Comparison of ENCODE assay signal across 9 mouse cellular contexts in genomic region chr5:120435006-120435681, GRCm38 (mm10). TPM values are rescaled to one million over a fixed set of nuclear protein-coding genes. Genes with fewer than 3 reads are reported as not detected.
A peak's percentile ranks its signal among the peaks of the same experiment; 100 is the strongest.
DNase-seq lines count a peak whose midpoint lies in the region; ATAC-seq and TF ChIP-seq lines count a peak whose summit lies in the region.
"Had no signal": no experiment of that assay in that cellular context is flagged by ENCODE, and none has a peak within 500 bp of the region (broad histone marks: within the 10 kb centered on the region; RNA-seq: fewer than 3 reads in every experiment).

No protein-coding gene starts in this region.

- no peak overlapping the region for H3K27ac ChIP-seq in testis, adult 2 months (ENCODE audit: control insufficient read depth, insufficient read depth, low read depth, low read length)
- H3K27ac ChIP-seq in forebrain, embryonic 16.5 days (ENCODE audit: low read length): no peak overlapping the region
- H3K27ac ChIP-seq in midbrain, embryonic 10.5 days (replicated peaks): peak overlapping the region; percentile 91

- TF ChIP-seq POLR2A in testis, adult 2 months (IDR thresholded peaks at IDR 0.05; ENCODE audit: control insufficient read depth, low read depth, low read length): no peak

- peak overlapping the region; percentile 17 for H3K4me3 ChIP-seq in testis, adult 2 months (ENCODE audit: control insufficient read depth, low read depth, low read length)
- H3K4me3 ChIP-seq in forebrain, embryonic 16.5 days (replicated peaks; ENCODE audit: low read length): peak overlapping the region; percentile 41; the same call in 1 of the 2 replicates
- H3K4me3 ChIP-seq in midbrain, embryonic 10.5 days: peak overlapping the region; percentile 59

- peaks cover 32% of the 10 kb centered on the region for H3K4me1 ChIP-seq in testis, adult 2 months (ENCODE audit: control insufficient read depth, insufficient read depth, low read length)
- peaks cover 30% of the 10 kb centered on the region for H3K4me1 ChIP-seq in forebrain, embryonic 16.5 days (replicated peaks; ENCODE audit: control insufficient read depth, insufficient read depth, low read length)
- H3K4me1 ChIP-seq in midbrain, embryonic 10.5 days: peaks cover 95% of the 10 kb centered on the region

- H3K4me2 ChIP-seq in forebrain, embryonic 16.5 days (ENCODE audit: low read length): no peak overlapping the region

- no peaks in the 10 kb centered on the region for H3K9me3 ChIP-seq in forebrain, embryonic 16.5 days (ENCODE audit: control insufficient read depth, low read length)
- H3K9me3 ChIP-seq in midbrain, embryonic 10.5 days (replicated peaks): no peaks in the 10 kb centered on the region

- peaks cover 17% of the 10 kb centered on the region for H3K27me3 ChIP-seq in testis, adult 2 months (ENCODE audit: control insufficient read depth, insufficient read depth, low read length)
- peaks cover 81% of the 10 kb centered on the region for H3K27me3 ChIP-seq in forebrain, embryonic 16.5 days (replicated peaks; ENCODE audit: control insufficient read depth, insufficient read depth, low read length)
- H3K27me3 ChIP-seq in midbrain, embryonic 10.5 days (ENCODE audit: low read depth, poor library complexity, severe bottlenecking): peaks cover 100% of the 10 kb centered on the region

- no peak overlapping the region for H3K9ac ChIP-seq in forebrain, embryonic 16.5 days (replicated peaks; ENCODE audit: low read depth, low read length)

- no peak for TF ChIP-seq CTCF in testis, adult 2 months (IDR thresholded peaks at IDR 0.05; ENCODE audit: control insufficient read depth, insufficient read depth, insufficient replicate concordance, low read depth, low read length)

- H3K36me3 ChIP-seq in testis, adult 2 months (ENCODE audit: control insufficient read depth, insufficient read depth, low read length): no peaks in the 10 kb centered on the region
- no peaks in the 10 kb centered on the region for H3K36me3 ChIP-seq in forebrain, embryonic 16.5 days (ENCODE audit: control insufficient read depth, insufficient read depth)
- peaks cover 3% of the 10 kb centered on the region; the same call in 1 of the 2 replicates for H3K36me3 ChIP-seq in midbrain, embryonic 10.5 days

- no peak for DNase-seq in testis, postnatal 14 days (ENCODE audit: low spot score)
- DNase-seq in midbrain, embryonic 10.5 days (ENCODE audit: low spot score): peak; percentile 58
- no peak for DNase-seq in right cerebral cortex, postnatal 4 days
- no peak for DNase-seq in spleen, adult 18-20 months
- DNase-seq in cerebellum, adult 11-12 months: no peak
- DNase-seq: lung, adult 18-20 months; thymus, postnatal 4 days had no signal

- no peak for ATAC-seq in forebrain, embryonic 16.5 days

- WGBS in forebrain, embryonic 16.5 days: 1% methylated on average over 44 of the region's 44 CpGs
- WGBS in midbrain, embryonic 10.5 days: 0% methylated on average over 44 of the region's 44 CpGs

RNA-seq across cellular contexts. Expression of gene Lhx5, which starts 3.6 kb away (rescaled TPM):
- polyA plus RNA-seq in testis, adult 2 months (2012; rRNA removed): 0.10 and 0.14 TPM in 2 replicates
- 3.8 and 7.0 TPM in 2 replicates for polyA plus RNA-seq in forebrain, embryonic 16.5 days (2015; fragmentation: Nextera tagmentation; extraction: Ambion mirVana)
- polyA plus RNA-seq in midbrain, embryonic 10.5 days (2016; fragmentation: Nextera tagmentation; extraction: Ambion mirVana): 23.5 and 30.5 TPM in 2 replicates

RNA-seq across cellular contexts. Expression of gene Sdsl, which starts 37.5 kb away (rescaled TPM):
- polyA plus RNA-seq in testis, adult 2 months (2012; rRNA removed): 4.9 and 6.1 TPM in 2 replicates
- polyA plus RNA-seq in forebrain, embryonic 16.5 days (2015; fragmentation: Nextera tagmentation; extraction: Ambion mirVana): 1.9 and 2.3 TPM in 2 replicates
- polyA plus RNA-seq in midbrain, embryonic 10.5 days (2016; fragmentation: Nextera tagmentation; extraction: Ambion mirVana): 5.5 and 6.2 TPM in 2 replicates

RNA-seq across cellular contexts. Expression of gene Sds, which starts 41.2 kb away (rescaled TPM):
- 0.75 and 1.1 TPM in 2 replicates for polyA plus RNA-seq in testis, adult 2 months (2012; rRNA removed)
- not detected in 2 replicates for polyA plus RNA-seq in forebrain, embryonic 16.5 days (2015; fragmentation: Nextera tagmentation; extraction: Ambion mirVana)
- not detected in 2 replicates for polyA plus RNA-seq in midbrain, embryonic 10.5 days (2016; fragmentation: Nextera tagmentation; extraction: Ambion mirVana)
